Mouse (Mus musculus) ES-E14 (cell line): ENCODE results near the gene Stard9.

Experiments
- CHD2 ChIP-seq: IDR thresholded peaks from 2 replicates; pipeline ENCODE4 v1.6.1; 2014; ENCODE audit warnings: mild to moderate bottlenecking, low read depth, low read length, inconsistent platforms
- HCFC1 ChIP-seq: IDR thresholded peaks from 2 replicates; pipeline ENCODE4 v1.6.1; 2012; ENCODE audit warnings: low read length, inconsistent platforms, borderline replicate concordance; ENCODE audit not compliant: insufficient read depth
- MAFK ChIP-seq: IDR thresholded peaks from 2 replicates; pipeline ENCODE4 v1.6.1; 2014; ENCODE audit warnings: mild to moderate bottlenecking, low read depth, low read length, inconsistent platforms; ENCODE audit not compliant: insufficient read depth
- ZC3H11A ChIP-seq: IDR thresholded peaks from 2 replicates; pipeline ENCODE4 v1.6.1; 2012; ENCODE audit warnings: low read depth, mild to moderate bottlenecking, inconsistent platforms, low read length, borderline replicate concordance
- ZNF384 ChIP-seq: IDR thresholded peaks from 2 replicates; pipeline ENCODE4 v1.6.1; 2012; ENCODE audit warnings: low read depth, low read length, inconsistent platforms

GRCm38 (mm10) chr2:120731877-120732530 lies 103.1 kb downstream of the Stard9 start:
- TF ChIP-seq ZC3H11A (no peak), MAFK (no peak), CHD2 (no peak), ZNF384 (no peak), HCFC1 (no peak)
